Comparison of ENCODE assay signal across 9 mouse cellular contexts in genomic region chr10:6035792-6036487, GRCm38 (mm10).
A peak's percentile ranks its signal among the peaks of the same experiment; 100 is the strongest.
DNase-seq lines count a peak whose midpoint lies in the region; ATAC-seq and TF ChIP-seq lines count a peak whose summit lies in the region.
"Had no signal": no experiment of that assay in that cellular context is flagged by ENCODE, and none has a peak within 500 bp of the region (broad histone marks: within the 10 kb centered on the region; RNA-seq: fewer than 3 reads in every experiment).

No protein-coding gene starts in this region.

- H3K4me3 ChIP-seq in megakaryocyte, embryonic 14.5 days (replicated peaks) = peak overlapping the region; percentile 69
- H3K4me3 ChIP-seq: liver, embryonic 15.5 days had no signal

- POLR2A ChIA-PET in Patski (lab: Charles Lee) = no interaction called here

- in situ Hi-C loops in Patski (cut with MboI; ENCODE audit: low pct_unique_long_range_greater_than_20kb) = loop anchor here (25.0 kb wide), 1 partner anchor 1026 kb away; the partner anchor contains the start of gene Ipcef1

- CTCF ChIA-PET in Patski (lab: Charles Lee) = interaction anchor here (0.7 to 1.4 kb wide), 3 partner anchors 25 to 836 kb away, joined by 3 read pairs; no protein-coding TSS in a partner anchor

- DNase-seq in Patski (ENCODE audit: low read depth, low spot score) = no peak
- DNase-seq in cerebellum, adult 11-12 months = peak; percentile 72
- DNase-seq in hindlimb bud, embryonic 11.5 days (ENCODE audit: extremely low spot score, low read depth, low spot score) = peak; percentile 24
- DNase-seq in left cerebral cortex, adult 18-20 months (ENCODE audit: low spot score in 2 of 2) = peak; percentile 85 to 89
- DNase-seq in right cerebral cortex, postnatal 14 days = peak; percentile 79

- peak; percentile 39 for ATAC-seq in Patski
- peak; percentile 88 for ATAC-seq in frontal cortex, adult (ENCODE audit: low TSS enrichment)
- no peak for ATAC-seq in activated CD4-positive, CD25-positive, alpha-beta regulatory T cell, adult 4 months

- TF ChIP-seq CTCF in Patski (IDR thresholded peaks at IDR 0.05) = peak; percentile 94

- no peaks in the 10 kb centered on the region for H3K4me1 ChIP-seq in megakaryocyte, embryonic 14.5 days
- H3K4me1 ChIP-seq: liver, embryonic 15.5 days had no signal

- H3K27me3 ChIP-seq in Patski = peaks cover 17% of the 10 kb centered on the region
- H3K27me3 ChIP-seq in megakaryocyte, embryonic 14.5 days (replicated peaks) = no peaks in the 10 kb centered on the region
- H3K27me3 ChIP-seq: liver, embryonic 15.5 days had no signal

- H3K9me3 ChIP-seq in megakaryocyte, embryonic 14.5 days = no peaks in the 10 kb centered on the region
- H3K9me3 ChIP-seq: liver, embryonic 15.5 days had no signal

- no peaks in the 10 kb centered on the region for H3K36me3 ChIP-seq in megakaryocyte, embryonic 14.5 days (replicated peaks; ENCODE audit: low read length)
- H3K36me3 ChIP-seq: liver, embryonic 15.5 days had no signal
